Mouse (Mus musculus) kidney, postnatal 25 days (tissue): ENCODE measurements around the gene Vmn1r7.
"Not testable (repeated sequence)": the region's sequence is repeated elsewhere in the genome, so short reads cannot be mapped to it uniquely, and the experiment has no call there.

Experiments
- DNase-seq, 2 experiments: peaks; one replicate each; pipeline ENCODE4 v3.0.0; 2021; ENCODE audit warnings: mixed read lengths in 2 of 2

The Vmn1r7 gene

GRCm38 (mm10) chr6:57025224-57025623 is at the start of gene Vmn1r7:
Gene Vmn1r7 (minus strand): TSS chr6:57025324.
- not testable (repeated sequence) for DNase-seq

- DNase-seq: no peak
Observed at GRCm38 (mm10) chr6:57066487-57066886, 41.4 kb upstream of the Vmn1r7 start, which contains the start of gene Vmn1r9. Gene Vmn1r9 (plus strand): TSS chr6:57066787.

GRCm38 (mm10) chr6:57063730-57064129 is 38.6 kb upstream of the Vmn1r7 start:
- DNase-seq: peak in 1 of 2 experiments; percentile 51

GRCm38 (mm10) chr6:57034674-57035073 is 9.6 kb upstream of the Vmn1r7 start:
- no peak for DNase-seq

GRCm38 (mm10) chr6:57031984-57032383 is 6.9 kb upstream of the Vmn1r7 start, which contains the start of gene Vmn1r8:
Gene Vmn1r8 (plus strand): TSS chr6:57032284.
- DNase-seq: no peak

- DNase-seq: no peak
Observed at GRCm38 (mm10) chr6:56996943-56997342, 28.2 kb downstream of the Vmn1r7 start, which contains the start of gene Vmn1r6. Gene Vmn1r6 (plus strand): TSS chr6:56997243.
